Mouse (Mus musculus) liver, embryonic 13.5 days (tissue): Measurements from ENCODE around the gene Aplf. TPM values are rescaled to one million over a fixed set of nuclear protein-coding genes. Genes with fewer than 3 reads are reported as not detected.

Experiments used
- ATAC-seq: fragments of 200-750 bp; cut with Nextera tagmentation; 2 replicates; pipeline ENCODE4 v1.8.0; 2017; ENCODE audit warnings: low read depth, mild to moderate bottlenecking, moderate number of reproducible peaks, moderate library complexity
- DNase-seq: peaks from one replicate; pipeline ENCODE4 v3.0.0; 2022
- H3K27ac ChIP-seq: fragments of 300-500 bp; sonication (generic); 2 replicates; pipeline ENCODE4 v1.5.1; 2015; ENCODE audit warnings: moderate library complexity, mild to moderate bottlenecking, inconsistent platforms
- H3K27me3 ChIP-seq: fragments of 300-500 bp; sonication (generic); 2 replicates; pipeline ENCODE4 v1.6.1; 2015; ENCODE audit warnings: mild to moderate bottlenecking, inconsistent platforms
- H3K36me3 ChIP-seq: fragments of 300-500 bp; sonication (generic); 2 replicates; pipeline ENCODE4 v1.6.1; 2015; ENCODE audit warnings: mild to moderate bottlenecking, inconsistent platforms
- H3K4me1 ChIP-seq: fragments of 300-500 bp; sonication (generic); replicated peaks from 2 replicates; pipeline ENCODE4 v1.6.1; 2015; ENCODE audit warnings: inconsistent platforms
- H3K4me2 ChIP-seq: fragments of 300-500 bp; sonication (generic); 2 replicates; pipeline ENCODE4 v1.6.1; 2015; ENCODE audit warnings: inconsistent platforms, mild to moderate bottlenecking, moderate library complexity
- H3K4me3 ChIP-seq: fragments of 300-500 bp; sonication (generic); replicated peaks from 2 replicates; pipeline ENCODE4 v1.5.1; 2015; ENCODE audit warnings: mild to moderate bottlenecking, inconsistent platforms
- H3K9ac ChIP-seq: fragments of 300-500 bp; sonication (generic); 2 replicates; pipeline ENCODE4 v1.6.1; 2015; ENCODE audit warnings: mild to moderate bottlenecking, inconsistent platforms
- H3K9me3 ChIP-seq: fragments of 300-500 bp; sonication (generic); replicated peaks from 2 replicates; pipeline ENCODE4 v1.6.1; 2016; ENCODE audit warnings: inconsistent platforms
- WGBS: fragments of 180-500 bp; shearing (Covaris S2); methylation state at CpG from one replicate; pipeline ENCODE4 v1.1.7; 2015; ENCODE audit not compliant: insufficient replicate concordance; 5-methylcytosine and 5-hydroxymethylcytosine counted together
- polyA plus RNA-seq: library from polyadenylated mRNA; unstranded; fragments of >200 nt; fragmentation: Nextera tagmentation; extraction: Ambion mirVana; gene quantifications from 2 replicates; pipeline ENCODE4 v1.2.1, GENCODE M21; 2015

Gene Aplf
- polyA plus RNA-seq, 1 experiment from 2014 or later = 16.6 TPM

DNA sequence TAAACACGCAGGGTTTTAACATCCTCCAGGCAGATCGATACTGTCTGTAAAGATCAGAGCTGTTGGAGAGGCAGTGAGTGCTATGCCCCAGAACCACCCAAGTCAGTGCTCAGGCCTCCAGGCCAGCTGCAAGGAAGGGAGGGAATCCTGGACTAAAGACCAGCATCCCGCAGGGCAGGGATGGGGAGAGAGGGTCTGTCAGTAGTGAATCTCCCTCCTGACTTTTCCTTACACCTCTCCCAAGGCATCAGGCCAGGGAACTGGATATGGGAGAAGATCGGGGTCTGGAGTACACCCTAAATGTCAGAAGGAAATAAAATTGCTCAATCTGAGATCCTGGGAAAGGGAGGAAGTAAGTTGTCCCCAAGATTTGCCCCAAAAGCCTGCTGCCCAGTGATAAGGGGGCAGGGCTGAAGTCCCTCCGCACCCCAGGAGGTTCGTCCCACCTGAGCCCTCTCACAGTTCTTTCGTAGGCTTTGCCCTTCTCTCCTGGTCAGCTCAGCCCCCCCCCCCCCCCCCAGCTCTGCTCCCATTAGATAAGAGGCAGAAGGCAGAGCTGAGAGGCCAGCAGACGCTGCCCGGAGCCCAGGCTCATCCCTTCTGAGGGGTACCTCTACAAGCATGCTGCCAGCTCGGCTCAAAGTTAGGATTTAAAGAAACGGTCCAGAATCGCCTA lies 82.1 kb downstream of the Aplf start:
- Histone ChIP-seq H3K4me1 (peaks cover 65% of the 10 kb centered on the region), H3K4me3 (peak overlapping the region; percentile 79), H3K27me3 (peaks cover 39% of the 10 kb centered on the region), H3K36me3 (peaks cover 20% of the 10 kb centered on the region), H3K9me3 (no peaks in the 10 kb centered on the region), H3K9ac (peak overlapping the region; percentile 89), H3K27ac (peak overlapping the region; percentile 80), H3K4me2 (peak overlapping the region; percentile 97)
- DNase-seq = peak; percentile 45
- ATAC-seq = peak; percentile 71
- WGBS = 12% methylated on average over 12 of the region's 12 CpGs

DNA sequence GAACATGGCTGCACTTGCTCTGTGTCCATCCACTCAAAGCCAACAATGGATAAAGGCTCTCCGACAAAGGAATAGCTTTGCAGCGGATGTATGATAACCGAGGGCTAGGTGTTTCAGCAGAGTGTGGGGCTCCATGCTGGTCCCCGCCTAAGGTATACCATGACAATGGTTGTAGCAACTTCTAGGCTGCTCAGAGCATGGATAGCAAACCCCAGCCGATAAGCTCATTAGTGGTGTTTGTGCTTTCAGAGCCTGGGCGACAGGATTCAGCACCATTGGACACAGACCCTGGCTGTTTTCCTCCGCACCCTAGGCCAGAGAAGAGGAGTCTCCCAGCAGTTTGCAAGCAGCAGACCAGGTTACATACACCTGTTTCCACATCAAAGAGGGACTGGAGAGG lies 88.0 kb downstream of the Aplf start:
- ATAC-seq = no peak
- Histone ChIP-seq H3K4me3 (no peak overlapping the region; the same call in 1 of the 2 replicates), H3K36me3 (peaks cover 46% of the 10 kb centered on the region), H3K27ac (peak overlapping the region; percentile 99), H3K4me2 (peak overlapping the region; percentile 44), H3K4me1 (peaks cover 78% of the 10 kb centered on the region), H3K27me3 (peaks cover 29% of the 10 kb centered on the region), H3K9me3 (no peaks in the 10 kb centered on the region), H3K9ac (peak overlapping the region; percentile 55)
- DNase-seq = no peak
- 81% methylated on average over 7 of the region's 7 CpGs for WGBS

DNA sequence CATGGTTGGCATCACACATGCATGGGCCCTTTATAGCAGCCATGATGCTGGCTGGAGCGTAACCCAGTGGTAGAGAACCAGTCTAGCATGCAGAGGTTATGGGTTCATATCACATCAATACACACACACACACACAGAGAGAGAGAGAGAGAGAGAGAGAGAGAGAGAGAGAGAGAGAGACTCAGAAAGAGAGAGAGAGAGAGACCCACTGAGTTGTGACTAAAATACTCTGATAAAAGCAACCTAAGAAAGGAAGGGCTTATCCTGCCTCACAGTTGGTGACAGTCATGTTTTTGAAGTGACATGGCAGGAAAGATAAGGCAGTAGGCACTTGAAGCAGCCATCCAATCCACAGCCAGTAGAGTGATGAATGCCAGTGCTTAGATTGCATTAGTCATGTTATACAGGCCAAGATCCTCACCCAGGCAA lies 88.8 kb downstream of the Aplf start:
- Histone ChIP-seq H3K4me3 (peak overlapping the region; percentile 34), H3K27me3 (peaks cover 21% of the 10 kb centered on the region), H3K9me3 (no peaks in the 10 kb centered on the region), H3K4me2 (peak overlapping the region; percentile 68), H3K4me1 (peaks cover 70% of the 10 kb centered on the region), H3K9ac (peak overlapping the region; percentile 70), H3K36me3 (peaks cover 41% of the 10 kb centered on the region), H3K27ac (peak overlapping the region; percentile 99)
- ATAC-seq (peak; percentile 97), DNase-seq (peak; percentile 82)
- WGBS = 15% methylated on average over 1 of the region's 1 CpGs

DNA sequence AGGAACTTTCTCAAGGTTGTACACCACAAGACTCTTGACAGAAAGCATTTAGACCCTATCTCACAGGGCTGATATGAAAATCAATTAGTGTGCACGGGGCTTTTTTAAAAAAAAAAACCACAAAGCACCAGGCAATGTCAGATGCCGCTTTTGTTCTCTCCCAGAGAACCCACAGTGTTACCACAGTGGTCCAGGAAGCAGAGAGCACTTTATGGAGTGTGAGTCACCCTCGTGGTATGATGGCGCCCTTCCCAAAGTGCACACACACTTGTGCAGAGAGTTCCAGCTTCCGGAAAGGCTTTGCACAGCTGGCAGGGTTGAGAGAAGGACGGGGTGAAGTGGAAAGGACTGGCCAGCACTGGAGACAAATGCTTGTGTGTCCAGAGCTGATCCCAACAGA lies 89.5 kb downstream of the Aplf start:
- Histone ChIP-seq H3K4me3 (peak overlapping the region; percentile 34), H3K27me3 (peaks cover 13% of the 10 kb centered on the region), H3K4me1 (peaks cover 62% of the 10 kb centered on the region), H3K36me3 (peaks cover 36% of the 10 kb centered on the region), H3K4me2 (peak overlapping the region; percentile 68), H3K27ac (peak overlapping the region; percentile 99), H3K9ac (peak overlapping the region; percentile 70), H3K9me3 (no peaks in the 10 kb centered on the region)
- 15% methylated on average over 6 of the region's 6 CpGs for WGBS
- no peak for ATAC-seq
- no peak for DNase-seq

DNA sequence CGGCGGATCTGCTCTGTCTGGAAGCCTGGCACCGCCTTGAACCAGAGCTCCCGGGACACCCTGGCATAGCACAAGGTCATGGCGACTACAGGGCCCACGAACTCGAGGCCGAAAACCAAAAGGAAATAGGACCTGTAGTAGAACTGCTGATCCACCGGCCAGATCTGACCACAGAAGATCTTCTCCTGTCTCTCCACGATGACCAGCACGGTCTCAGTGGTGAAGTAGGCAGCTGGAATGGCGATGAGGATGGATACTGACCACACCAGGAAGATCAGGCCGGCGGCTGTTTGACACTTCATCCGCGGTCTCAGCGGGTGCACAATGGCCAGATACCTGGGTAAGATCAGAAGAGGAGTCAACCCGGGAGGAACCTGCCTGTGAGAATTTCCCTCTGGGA lies 90.4 kb downstream of the Aplf start:
- Histone ChIP-seq H3K9ac (0 out of 2 replicates have a peak overlapping the region, but pooled peaks have one; percentile 19), H3K27ac (peak overlapping the region; percentile 99; the same call in 1 of the 2 replicates), H3K4me1 (peaks cover 58% of the 10 kb centered on the region), H3K4me2 (0 out of 2 replicates have a peak overlapping the region, but pooled peaks have one; percentile 68), H3K36me3 (peaks cover 32% of the 10 kb centered on the region), H3K4me3 (no peak overlapping the region), H3K9me3 (no peaks in the 10 kb centered on the region), H3K27me3 (peaks cover 6% of the 10 kb centered on the region; the same call in 1 of the 2 replicates)
- ATAC-seq = no peak
- DNase-seq = no peak
- WGBS = 74% methylated on average over 18 of the region's 18 CpGs

DNA sequence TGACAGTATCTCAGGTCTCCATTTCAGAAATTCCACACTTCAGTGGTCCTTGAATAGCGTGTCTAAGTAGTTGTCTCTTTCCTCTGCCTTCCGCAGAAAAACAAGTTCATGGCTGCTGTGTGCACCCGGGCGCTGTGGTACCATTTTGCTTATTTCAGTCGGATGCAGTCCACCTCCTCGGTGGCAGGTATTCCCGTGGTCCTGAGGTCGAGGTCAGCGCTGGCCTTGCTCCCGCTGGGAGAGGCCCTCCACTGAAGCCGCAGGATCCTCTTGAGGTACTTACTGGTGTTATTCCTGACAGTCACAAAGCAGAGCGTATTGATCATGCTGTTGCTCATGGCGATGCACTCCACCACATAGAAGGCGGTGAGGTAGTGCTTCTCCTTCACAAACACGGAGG lies 90.9 kb downstream of the Aplf start:
- H3K36me3 ChIP-seq = peaks cover 30% of the 10 kb centered on the region
- H3K9me3 ChIP-seq = no peaks in the 10 kb centered on the region
- 0 out of 2 replicates have a peak, but pooled peaks cover 3% of the 10 kb centered on the region for H3K27me3 ChIP-seq
- H3K27ac ChIP-seq = no peak overlapping the region
- H3K4me3 ChIP-seq = no peak overlapping the region
- no peak for ATAC-seq
- H3K4me2 ChIP-seq = no peak overlapping the region
- WGBS = 83% methylated on average over 15 of the region's 15 CpGs
- DNase-seq = no peak
- no peak overlapping the region for H3K9ac ChIP-seq
- H3K4me1 ChIP-seq = peaks cover 56% of the 10 kb centered on the region

Other genes starting within 250 kb of the Aplf start
- gene Bmp10, start 243.2 kb downstream of the Aplf start, polyA plus RNA-seq = 0.12 and 0.15 TPM in 2 replicates
- 2.8 and 3.6 TPM in 2 replicates for gene Arhgap25, start 138.9 kb downstream of the Aplf start, polyA plus RNA-seq
- gene Prokr1, start 81.5 kb downstream of the Aplf start, polyA plus RNA-seq = 4.9 and 6.7 TPM in 2 replicates
- 0.16 and 0.35 TPM in 2 replicates for gene Efcc1, start 58.7 kb upstream of the Aplf start, polyA plus RNA-seq
- 32.7 and 35.6 TPM in 2 replicates for gene Gp9, start 105.9 kb upstream of the Aplf start, polyA plus RNA-seq
- 20.6 and 24.1 TPM in 2 replicates for gene Rab43, start 140.0 kb upstream of the Aplf start, polyA plus RNA-seq
- 3.5 and 5.8 TPM in 2 replicates for gene Gm45140, start 163.6 kb upstream of the Aplf start, polyA plus RNA-seq
- gene Isy1, start 166.6 kb upstream of the Aplf start, polyA plus RNA-seq = 51.5 and 63.6 TPM in 2 replicates
- gene Cnbp, start 178.9 kb upstream of the Aplf start, polyA plus RNA-seq = 786 and 880 TPM in 2 replicates
- 56.9 and 66.9 TPM in 2 replicates for gene Copg1, start 215.6 kb upstream of the Aplf start, polyA plus RNA-seq
- gene Hmces, start 241.7 kb upstream of the Aplf start, polyA plus RNA-seq = 23.1 and 24.9 TPM in 2 replicates